Mouse (Mus musculus) limb, embryonic 14.5 days (tissue): ENCODE measurements around the gene Necab2. TPM values are rescaled to one million over a fixed set of nuclear protein-coding genes. Genes with fewer than 3 reads are reported as not detected.

ENCODE experiments used
- ATAC-seq: fragments of 200-750 bp; cut with Nextera tagmentation; 2 replicates; pipeline ENCODE4 v1.8.0; 2017; ENCODE audit warnings: low read depth, moderate number of reproducible peaks, moderate TSS enrichment; ENCODE audit not compliant: low FRiP score
- DNase-seq: peaks from one replicate; pipeline ENCODE4 v3.0.0-alpha.2; 2015; ENCODE audit warnings: low spot score
- H3K27ac ChIP-seq: fragments of 300-500 bp; sonication (generic); replicated peaks from 2 replicates; pipeline ENCODE4 v1.5.1; 2014; ENCODE audit warnings: low read depth, mild to moderate bottlenecking, low read length, moderate library complexity, mixed read lengths
- H3K27me3 ChIP-seq: fragments of 300-500 bp; sonication (generic); 2 replicates; pipeline ENCODE4 v1.6.1; 2014; ENCODE audit warnings: low read length, mixed read lengths; ENCODE audit not compliant: control insufficient read depth, insufficient read depth
- H3K36me3 ChIP-seq: fragments of 300-500 bp; sonication (generic); 2 replicates; pipeline ENCODE4 v1.6.1; 2014; ENCODE audit warnings: mild to moderate bottlenecking, low read length, moderate library complexity, mixed read lengths; ENCODE audit not compliant: control insufficient read depth, insufficient read depth
- H3K4me1 ChIP-seq: fragments of 300-500 bp; sonication (generic); 2 replicates; pipeline ENCODE4 v1.6.1; 2014; ENCODE audit warnings: antibody characterized with exemption, low read length, mixed read lengths; ENCODE audit not compliant: control insufficient read depth, insufficient read depth
- H3K4me2 ChIP-seq: fragments of 300-500 bp; sonication (generic); replicated peaks from 2 replicates; pipeline ENCODE4 v1.6.1; 2014; ENCODE audit warnings: low read depth, mild to moderate bottlenecking, low read length, moderate library complexity; ENCODE audit not compliant: severe bottlenecking
- H3K4me3 ChIP-seq: fragments of 300-500 bp; sonication (generic); replicated peaks from 2 replicates; pipeline ENCODE4 v1.5.1; 2014; ENCODE audit warnings: low read length
- H3K9ac ChIP-seq: fragments of 300-500 bp; sonication (generic); 2 replicates; pipeline ENCODE4 v1.6.1; 2014; ENCODE audit warnings: mild to moderate bottlenecking, low read depth, low read length, moderate library complexity; ENCODE audit not compliant: severe bottlenecking
- H3K9me3 ChIP-seq: fragments of 300-500 bp; sonication (generic); 2 replicates; pipeline ENCODE4 v1.6.1; 2016; ENCODE audit warnings: low read length; ENCODE audit not compliant: control insufficient read depth
- POLR2A ChIP-seq: fragments of 200-500 bp; IDR thresholded peaks from 2 replicates; pipeline ENCODE4 v1.8.0; 2012; ENCODE audit warnings: inconsistent platforms, mild to moderate bottlenecking, moderate library complexity, borderline replicate concordance; ENCODE audit not compliant: insufficient read depth, insufficient read length; ENCODE audit errors: extremely low read depth
- WGBS: fragments of 180-500 bp; shearing (Covaris S2); extraction: QIAGEN DNeasy Blood & Tissue Kit; methylation state at CpG from one replicate; pipeline ENCODE4 v1.1.7; 2014; 5-methylcytosine and 5-hydroxymethylcytosine counted together
- polyA plus RNA-seq, 2 experiments: library from polyadenylated mRNA; depleted of rRNA in 1 of 2; stranded (reverse) in 1 of 2; unstranded in 1 of 2; fragments of >200 nt; fragmentation: Nextera tagmentation in 1 of 2; extraction: Ambion mirVana in 1 of 2; gene quantifications; 2 replicates each; pipeline versions ENCODE4 v1.2.1 to v1.2.3; 2012 to 2014

Necab2 gene
- polyA plus RNA-seq, 2 experiments = 2.2 to 7.8 TPM

DNA sequence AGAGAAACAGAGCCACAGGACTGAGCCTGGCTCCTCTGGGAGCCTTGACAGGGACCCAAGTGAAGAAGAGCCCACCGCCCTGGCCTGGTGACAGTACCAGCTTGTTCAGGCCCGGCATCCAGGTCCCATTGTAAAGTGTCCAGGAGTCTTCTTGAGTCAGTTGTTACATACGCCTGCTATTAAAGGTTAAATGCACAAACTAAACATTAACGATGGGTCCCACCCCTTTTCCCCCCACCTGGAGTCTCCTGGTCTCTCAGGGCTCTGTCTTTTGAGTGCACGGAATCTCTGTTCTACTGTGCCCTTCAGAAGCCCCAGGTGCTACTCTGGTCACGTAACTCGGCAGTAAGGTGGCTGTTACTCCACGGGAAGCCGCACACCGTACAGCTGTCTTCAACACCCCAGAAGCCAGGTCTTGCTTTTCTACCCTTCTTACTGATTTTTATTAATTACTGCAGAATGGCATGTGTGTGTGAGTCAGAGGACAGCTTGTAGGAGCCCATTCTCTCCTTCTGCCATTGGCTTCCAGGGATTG is 22.3 kb upstream of the Necab2 start:
- Histone ChIP-seq H3K4me3 (no peak overlapping the region), H3K9me3 (no peaks in the 10 kb centered on the region), H3K4me1 (peaks cover 8% of the 10 kb centered on the region; the same call in 1 of the 2 replicates), H3K27ac (0 out of 2 replicates have a peak overlapping the region, but pooled peaks have one; percentile 5), H3K4me2 (no peak overlapping the region), H3K36me3 (no peaks in the 10 kb centered on the region), H3K9ac (no peak overlapping the region), H3K27me3 (no peaks in the 10 kb centered on the region)
- 72% methylated on average over 10 of the region's 10 CpGs for WGBS
- TF ChIP-seq POLR2A = no peak
- DNase-seq = no peak
- no peak for ATAC-seq

DNA sequence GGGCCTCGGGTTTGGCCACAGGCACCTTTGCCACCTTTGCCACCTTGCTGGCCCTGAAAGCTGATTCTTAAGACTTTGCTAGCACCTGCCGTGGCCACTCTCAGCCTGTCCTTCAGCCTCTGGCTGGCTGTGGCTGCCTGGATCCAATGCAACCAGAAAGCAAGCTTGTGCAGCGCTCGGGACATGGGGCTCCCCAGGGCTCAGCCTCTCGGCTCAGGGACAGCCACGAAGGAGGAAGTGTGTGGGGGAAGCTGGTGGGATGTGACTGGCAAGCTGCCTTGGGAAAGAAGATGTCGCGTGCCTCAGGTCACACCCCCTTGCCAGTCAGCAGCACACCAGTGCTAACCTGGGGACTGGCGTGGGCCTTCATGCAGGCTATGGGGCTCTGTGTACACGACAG is 21.8 kb upstream of the Necab2 start:
- Histone ChIP-seq H3K4me1 (peaks cover 10% of the 10 kb centered on the region; the same call in 1 of the 2 replicates), H3K4me2 (no peak overlapping the region), H3K27ac (0 out of 2 replicates have a peak overlapping the region, but pooled peaks have one; percentile 5), H3K27me3 (no peaks in the 10 kb centered on the region), H3K9ac (no peak overlapping the region), H3K36me3 (no peaks in the 10 kb centered on the region), H3K4me3 (no peak overlapping the region), H3K9me3 (no peaks in the 10 kb centered on the region)
- no peak for TF ChIP-seq POLR2A
- ATAC-seq (no peak), DNase-seq (no peak)
- 77% methylated on average over 10 of the region's 10 CpGs for WGBS

DNA sequence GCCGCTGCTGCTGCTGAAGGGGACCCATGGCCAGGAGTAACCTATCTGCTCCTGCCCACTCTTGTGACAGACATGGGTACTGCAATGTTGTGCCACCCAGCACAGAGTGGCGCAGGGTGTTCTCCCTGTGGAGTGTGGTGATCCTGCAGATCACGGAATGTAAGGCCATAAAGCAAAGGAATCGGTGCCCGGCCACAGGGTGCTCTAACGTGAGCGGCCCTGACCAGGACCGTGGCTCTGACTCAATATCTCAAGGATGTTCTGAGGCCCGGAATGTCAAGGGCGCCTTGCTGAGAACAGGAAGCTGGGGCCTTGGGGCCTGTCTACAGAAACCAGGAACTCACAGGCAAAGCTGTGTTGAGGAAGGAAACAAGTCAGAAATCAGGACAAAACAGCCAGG is 21.0 kb upstream of the Necab2 start:
- Histone ChIP-seq H3K9ac (no peak overlapping the region), H3K36me3 (no peaks in the 10 kb centered on the region), H3K9me3 (no peaks in the 10 kb centered on the region), H3K4me2 (no peak overlapping the region), H3K4me1 (peaks cover 10% of the 10 kb centered on the region; the same call in 1 of the 2 replicates), H3K27ac (no peak overlapping the region), H3K4me3 (no peak overlapping the region), H3K27me3 (no peaks in the 10 kb centered on the region)
- DNase-seq (no peak), ATAC-seq (no peak)
- no peak for TF ChIP-seq POLR2A
- 84% methylated on average over 10 of the region's 10 CpGs for whole genome bisulfite sequencing

DNA sequence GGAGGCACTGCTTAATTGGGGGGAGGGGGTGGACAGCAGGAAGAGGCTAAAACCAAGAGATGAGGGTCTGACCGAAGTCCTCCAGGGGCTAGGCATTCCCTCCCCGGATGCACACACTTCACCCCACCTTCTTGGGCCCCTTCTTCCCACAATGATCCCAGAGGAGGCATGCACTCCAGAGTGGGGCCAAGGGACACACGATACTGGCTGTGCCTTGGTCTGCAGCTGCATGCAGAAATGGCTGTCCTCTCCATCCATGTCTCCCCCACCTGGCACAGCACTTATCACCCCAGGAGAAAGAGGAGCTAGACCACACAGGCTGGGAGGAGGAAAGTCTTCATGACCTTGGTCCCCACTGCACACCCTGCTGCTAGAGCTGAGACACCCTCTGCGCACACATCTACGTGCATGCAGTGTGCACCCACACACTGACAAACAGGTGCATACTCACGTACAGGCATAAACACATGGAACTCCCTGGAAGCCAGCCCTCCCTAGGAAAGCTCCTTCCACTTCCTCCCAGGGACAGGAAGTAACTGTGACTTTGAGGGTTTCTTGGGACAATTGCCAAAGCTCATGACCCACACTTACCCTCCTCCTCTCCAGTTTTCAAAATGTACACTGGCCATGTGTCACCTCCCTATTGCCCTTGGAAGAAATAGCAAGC is 20.3 kb upstream of the Necab2 start:
- WGBS = 88% methylated on average over 6 of the region's 6 CpGs
- Histone ChIP-seq H3K36me3 (no peaks in the 10 kb centered on the region), H3K9me3 (no peaks in the 10 kb centered on the region), H3K27me3 (no peaks in the 10 kb centered on the region), H3K4me3 (no peak overlapping the region), H3K9ac (no peak overlapping the region), H3K4me2 (no peak overlapping the region), H3K27ac (no peak overlapping the region), H3K4me1 (peaks cover 10% of the 10 kb centered on the region; the same call in 1 of the 2 replicates)
- DNase-seq = no peak
- TF ChIP-seq POLR2A = no peak
- no peak for ATAC-seq

DNA sequence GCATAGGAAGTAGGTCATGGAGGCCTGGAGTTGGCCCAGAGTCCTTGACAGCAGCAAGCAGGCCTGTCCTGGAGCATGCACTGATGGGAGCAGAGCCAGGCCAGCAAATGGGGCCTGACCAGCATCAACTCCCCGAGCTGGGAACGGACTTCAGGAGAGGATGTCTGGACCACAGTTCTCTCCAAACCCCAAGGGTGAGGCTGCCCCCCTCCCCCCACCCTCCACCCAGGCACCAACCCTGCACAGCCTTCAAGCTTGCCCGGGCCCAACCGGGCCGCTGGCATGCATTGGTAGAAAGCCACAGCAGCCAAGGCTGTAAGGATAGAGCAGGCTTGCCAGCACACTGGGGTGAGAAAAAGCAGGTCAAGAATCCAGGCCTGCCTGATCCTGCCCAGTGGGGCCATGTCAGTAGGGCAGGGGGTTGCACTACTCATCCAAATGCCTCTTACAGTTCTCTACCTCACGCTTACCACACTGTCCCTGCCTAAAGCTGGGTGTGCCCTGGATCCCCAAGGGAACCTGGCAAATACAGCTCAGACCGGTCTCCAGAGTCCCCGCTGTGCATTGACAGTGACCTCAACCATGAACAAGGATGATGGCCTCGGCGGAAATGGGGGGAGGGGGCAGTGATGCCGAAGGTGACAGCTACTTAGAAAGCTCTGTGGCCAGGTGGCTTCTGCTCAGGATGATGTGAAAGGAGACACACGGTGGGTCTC is 18.7 kb upstream of the Necab2 start:
- 0 out of 2 replicates have a peak, but pooled peaks cover 10% of the 10 kb centered on the region for H3K4me1 ChIP-seq
- no peak overlapping the region for H3K27ac ChIP-seq
- H3K9ac ChIP-seq = no peak overlapping the region
- DNase-seq (no peak), ATAC-seq (no peak)
- 67% methylated on average over 12 of the region's 12 CpGs for WGBS
- H3K27me3 ChIP-seq = no peaks in the 10 kb centered on the region
- no peaks in the 10 kb centered on the region for H3K9me3 ChIP-seq
- H3K4me2 ChIP-seq = no peak overlapping the region
- no peak overlapping the region for H3K4me3 ChIP-seq
- TF ChIP-seq POLR2A = no peak
- H3K36me3 ChIP-seq = no peaks in the 10 kb centered on the region
